Mouse (Mus musculus) T-helper 1 cell (primary cell): ENCODE results near the gene Arhgef11.

ENCODE experiments used
- in situ Hi-C: fragments of 300-600 bp; cut with MboI, MseI; formaldehyde crosslinking; loops from one replicate; pipeline ENCODE4 v1.15.1; 2025; ENCODE audit warnings: high pct_unique_total_duplicates

The Arhgef11 gene

DNA sequence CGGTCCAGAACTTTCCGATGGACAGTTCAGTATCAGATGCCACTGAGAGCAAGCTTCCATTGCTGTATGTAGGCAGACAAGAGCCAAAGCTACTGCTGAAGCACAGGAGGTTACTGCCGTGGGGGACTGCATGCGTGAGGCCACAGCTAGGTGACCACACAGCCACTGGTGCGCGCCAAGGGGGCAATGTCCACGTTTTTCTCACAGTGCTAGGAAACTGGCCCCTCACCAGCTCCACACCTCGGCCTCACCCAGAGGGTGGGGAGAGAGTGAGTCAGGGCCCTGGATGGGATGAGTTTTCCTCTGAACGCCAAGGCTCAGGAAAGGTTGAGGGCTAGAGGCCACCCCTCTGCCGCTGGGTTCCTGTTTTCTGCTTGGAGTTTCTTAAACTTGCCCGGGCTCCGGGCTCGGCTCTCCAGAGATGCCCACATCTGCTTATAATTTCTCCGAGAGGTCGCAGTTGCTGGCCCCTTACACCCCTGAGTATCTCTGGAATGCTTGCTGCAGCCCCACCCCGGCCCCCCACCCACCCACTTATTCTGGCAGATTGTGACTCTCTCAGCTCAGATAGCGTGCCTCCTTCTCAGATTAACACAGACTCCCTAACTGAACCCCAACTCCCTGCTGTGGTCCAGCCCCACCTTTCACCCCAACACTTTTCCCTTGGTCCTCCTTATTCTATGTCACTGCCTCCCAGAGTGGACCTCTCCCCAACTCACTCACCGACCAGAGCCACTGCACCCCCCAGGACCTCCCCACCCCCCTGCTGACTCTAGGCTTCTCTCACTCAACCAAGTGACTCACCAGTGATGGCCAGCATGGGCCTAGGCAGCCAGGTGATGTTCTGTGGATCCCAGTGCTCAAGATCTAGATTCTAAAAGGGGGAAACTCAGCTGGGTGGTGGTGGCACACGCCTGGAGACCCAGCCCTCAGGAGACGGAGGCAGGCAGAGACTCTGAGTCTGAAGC is 144.3 kb downstream of the Arhgef11 start:
- in situ Hi-C loops = no loop called here

GRCm38 (mm10) chr3:87763202-87763601 is 145.8 kb downstream of the Arhgef11 start:
- in situ Hi-C loops = no loop called here

DNA sequence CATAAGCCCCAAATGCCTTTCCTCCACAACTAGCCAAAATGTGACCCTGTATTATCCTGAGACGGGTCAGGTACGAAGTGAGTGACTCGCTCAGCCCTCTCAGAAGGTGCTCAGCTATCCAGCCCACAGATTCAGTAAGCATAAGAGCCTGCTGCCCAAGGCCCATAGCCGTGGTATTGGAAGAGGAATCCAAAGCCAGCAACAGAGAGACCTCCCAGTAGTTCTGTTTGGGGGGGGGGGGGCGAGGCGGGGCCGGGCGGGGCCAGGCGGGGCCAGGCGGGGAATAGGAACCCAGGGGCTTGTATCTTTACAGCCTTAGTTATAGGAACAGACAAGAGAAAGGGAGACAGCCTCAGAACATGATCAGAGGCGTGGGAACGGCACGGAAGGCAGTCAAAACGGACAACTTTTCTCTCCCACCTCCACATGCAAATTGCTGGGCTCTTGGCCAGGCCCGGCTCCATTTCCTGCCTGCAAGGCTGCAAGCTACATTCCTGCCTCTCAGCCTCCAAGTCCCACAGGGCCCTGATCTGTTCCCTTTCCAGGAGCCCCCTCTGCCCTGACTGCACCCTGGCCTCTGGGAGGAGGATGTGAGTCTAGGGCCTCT is 146.4 kb downstream of the Arhgef11 start:
- in situ Hi-C loops = no loop called here

DNA sequence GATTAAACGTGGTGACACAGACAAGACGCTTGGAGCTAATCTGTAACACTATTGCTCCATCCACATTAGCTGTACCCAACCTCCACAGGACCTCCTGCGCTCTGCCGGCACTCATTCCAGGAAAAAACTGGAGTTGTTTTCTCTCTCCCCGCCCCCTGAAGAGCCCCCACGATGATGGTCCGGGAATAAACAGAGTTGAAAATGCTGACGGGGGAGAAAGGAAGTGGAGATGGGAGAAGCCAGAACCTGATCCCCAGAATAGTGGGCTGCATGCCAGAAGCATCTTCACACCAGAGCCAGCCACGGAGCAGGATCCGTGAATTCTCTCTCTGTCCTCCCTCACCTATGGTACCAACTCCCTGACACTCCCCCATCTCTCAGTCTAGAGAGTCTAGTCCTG is 147.1 kb downstream of the Arhgef11 start:
- in situ Hi-C loops = no loop called here

- in situ Hi-C loops = loop anchor here (5.0 kb wide), 1 partner anchor 52 kb away; no protein-coding TSS in a partner anchor
These were observed 147.7 kb downstream of the Arhgef11 start for GRCm38 (mm10) chr3:87765091-87765490.

- in situ Hi-C loops = loop anchor here (5.0 kb wide), 1 partner anchor 52 kb away; no protein-coding TSS in a partner anchor
These were observed 148.4 kb downstream of the Arhgef11 start for GRCm38 (mm10) chr3:87765631-87766283.

GRCm38 (mm10) chr3:87766284-87766667 is 148.9 kb downstream of the Arhgef11 start:
- in situ Hi-C loops = loop anchor here (5.0 kb wide), 1 partner anchor 51 kb away; no protein-coding TSS in a partner anchor

GRCm38 (mm10) chr3:87767764-87768163 is 150.4 kb downstream of the Arhgef11 start:
- in situ Hi-C loops = loop anchor here (5.0 kb wide), 1 partner anchor 50 kb away; no protein-coding TSS in a partner anchor

DNA sequence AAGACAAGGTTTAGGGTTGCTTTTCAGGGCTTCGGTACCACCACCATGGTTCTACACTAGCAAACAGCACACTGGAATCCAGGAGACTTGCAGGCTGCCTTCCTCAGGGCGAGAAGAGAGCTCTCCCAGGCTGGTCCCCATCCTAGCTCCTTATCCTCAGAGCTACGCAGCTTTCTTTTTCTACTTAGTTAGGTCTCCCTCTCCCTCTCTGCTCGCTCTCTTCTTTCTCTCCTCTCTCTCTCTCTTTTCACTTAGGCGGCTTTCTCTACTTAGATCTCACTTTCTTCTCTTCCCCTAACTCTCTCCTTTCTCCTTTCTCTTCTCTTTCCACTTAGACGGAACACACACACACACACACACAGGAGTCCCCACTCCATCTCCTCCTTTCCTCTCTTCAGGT is 151.1 kb downstream of the Arhgef11 start:
- in situ Hi-C loops = loop anchor here (5.0 kb wide), 1 partner anchor 49 kb away; no protein-coding TSS in a partner anchor

- in situ Hi-C loops = loop anchor here (5.0 kb wide), 1 partner anchor 48 kb away; no protein-coding TSS in a partner anchor
These were observed 151.5 kb downstream of the Arhgef11 start for GRCm38 (mm10) chr3:87768844-87769243.

- in situ Hi-C loops = loop anchor here (5.0 kb wide), 1 partner anchor 48 kb away; no protein-coding TSS in a partner anchor
These were observed 152.1 kb downstream of the Arhgef11 start for GRCm38 (mm10) chr3:87769506-87769905.

DNA sequence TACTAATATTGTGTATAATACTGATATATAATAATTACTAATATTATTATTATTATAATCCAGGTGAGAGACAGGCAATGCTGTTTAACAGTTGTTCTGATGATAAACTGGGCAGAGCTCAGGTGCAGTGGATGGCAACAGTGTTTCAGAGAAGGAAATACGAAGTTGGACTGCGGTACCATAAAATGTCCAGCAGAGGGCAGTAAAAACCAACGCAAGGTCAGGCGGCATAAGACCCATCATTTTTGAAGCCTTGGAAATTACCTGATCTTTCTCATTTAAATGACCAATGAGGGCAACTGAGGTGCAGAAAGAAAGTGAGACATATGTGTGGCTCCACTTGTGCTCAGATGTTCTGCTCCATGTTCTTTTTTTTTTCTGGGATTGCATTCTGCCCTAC is 152.9 kb downstream of the Arhgef11 start:
- in situ Hi-C loops = no loop called here

GRCm38 (mm10) chr3:87771088-87771487 is 153.7 kb downstream of the Arhgef11 start:
- in situ Hi-C loops = no loop called here

DNA sequence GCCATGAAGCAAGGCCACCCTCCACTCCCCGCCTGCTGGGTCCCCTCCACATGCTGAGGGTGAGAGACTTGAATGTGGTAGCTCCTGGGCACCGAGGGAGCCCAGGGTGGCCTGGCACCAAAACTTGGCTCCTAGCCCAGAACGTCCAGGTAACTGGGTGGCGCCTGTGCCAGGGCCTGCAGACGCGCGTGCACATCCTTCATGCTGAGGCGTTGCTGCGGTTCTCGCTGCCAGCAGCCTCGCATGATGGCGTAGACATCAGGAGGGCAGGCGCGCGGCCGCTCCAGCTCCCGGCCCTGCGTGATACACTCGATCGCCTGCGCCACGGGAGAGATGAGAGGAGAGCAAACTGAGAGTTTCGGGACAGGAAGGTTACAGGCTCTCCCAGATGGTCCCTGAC is 160.9 kb downstream of the Arhgef11 start:
- in situ Hi-C loops = no loop called here

DNA sequence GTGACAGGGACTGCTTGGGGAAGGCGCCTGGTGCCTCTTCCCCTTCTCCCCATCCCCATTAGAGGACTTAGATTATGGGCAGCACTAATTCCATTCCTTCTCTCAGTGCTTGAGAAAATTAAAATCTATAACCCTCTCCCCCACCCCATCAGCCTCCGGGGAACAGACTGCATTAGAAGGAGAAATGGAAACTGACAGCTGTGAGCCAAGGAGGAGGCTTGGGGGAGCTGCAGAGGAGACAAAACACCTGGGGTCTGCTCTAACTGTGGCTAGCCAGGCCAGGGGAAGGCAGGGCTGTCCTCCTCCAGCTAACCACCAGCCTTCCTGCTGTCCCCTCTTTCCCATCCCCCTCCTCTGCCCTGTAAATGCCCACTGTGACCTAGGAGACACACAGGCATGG is 161.7 kb downstream of the Arhgef11 start:
- in situ Hi-C loops = no loop called here

DNA sequence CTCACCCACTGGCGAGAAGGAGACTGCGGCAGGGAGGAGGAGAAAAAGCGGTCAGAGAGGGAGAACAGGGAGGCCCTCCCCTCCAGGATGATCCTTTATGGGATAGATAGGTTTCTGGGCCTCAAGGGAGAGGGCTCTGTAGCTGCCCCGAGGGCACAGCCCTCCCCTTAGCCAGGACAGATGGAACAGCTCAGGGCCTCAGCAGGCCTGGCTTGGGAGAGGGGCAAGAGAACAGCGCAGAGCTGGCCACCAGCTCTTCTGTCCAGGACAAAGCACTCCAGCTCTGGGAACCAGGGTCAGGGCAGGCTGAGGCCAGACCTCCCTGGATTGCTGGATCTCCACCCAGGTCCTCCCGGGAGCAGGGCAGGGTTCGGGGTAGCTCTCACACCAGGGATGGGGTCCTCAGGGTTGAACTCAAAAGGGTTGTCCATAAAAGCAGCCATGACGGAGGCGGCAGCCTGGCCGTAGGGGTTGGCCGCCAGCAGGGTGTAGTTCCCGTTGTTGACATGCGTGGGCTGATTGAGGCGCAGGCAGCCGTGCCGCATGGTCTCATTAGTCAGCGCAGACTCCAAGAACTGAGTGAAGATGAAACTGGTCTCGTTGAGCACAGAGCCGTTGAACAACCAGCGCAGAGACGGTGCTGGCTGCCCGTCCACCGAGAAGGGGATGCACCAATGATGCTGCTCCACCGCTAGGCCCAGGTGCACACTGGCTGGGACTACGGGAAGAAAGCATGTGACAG is 166.1 kb downstream of the Arhgef11 start:
- in situ Hi-C loops = no loop called here

- in situ Hi-C loops = no loop called here
These were observed 167.8 kb downstream of the Arhgef11 start for GRCm38 (mm10) chr3:87785156-87785555.

GRCm38 (mm10) chr3:87785626-87786214 is 168.4 kb downstream of the Arhgef11 start:
- in situ Hi-C loops = no loop called here
